Mouse (Mus musculus) MEL (cell line): Measurements from ENCODE around the gene Tmem170b. TPM values are rescaled to one million over a fixed set of nuclear protein-coding genes. Genes with fewer than 3 reads are reported as not detected.

ENCODE experiments used
- DNase-seq: peaks from one replicate; pipeline ENCODE4 v3.0.0; 2011; ENCODE audit warnings: low read depth, low spot score
- H3K27ac ChIP-seq: 2 replicates; pipeline ENCODE4 v1.5.1; 2012; ENCODE audit warnings: low read depth, mild to moderate bottlenecking, control low read depth, low read length, moderate library complexity; ENCODE audit not compliant: control insufficient read depth
- H3K27me3 ChIP-seq, 2 experiments: fragments of 150-350 bp in 1 of 2; sonication (generic) in 1 of 2; 2 replicates each; pipeline ENCODE4 v1.6.1; 2012; ENCODE audit warnings: low read length in 2 of 2, mild to moderate bottlenecking in 2 of 2, improper control_type of control experiment in 1 of 2, moderate library complexity in 1 of 2; ENCODE audit not compliant: insufficient read depth in 2 of 2, control insufficient read depth in 1 of 2
- H3K36me3 ChIP-seq, 2 experiments: 2 replicates each; pipeline ENCODE4 v1.6.1; 2012 to 2014; ENCODE audit warnings: low read length in 2 of 2, improper control_type of control experiment in 1 of 2, inconsistent platforms in 1 of 2, mild to moderate bottlenecking in 1 of 2; ENCODE audit not compliant: insufficient read depth in 2 of 2, control insufficient read depth in 1 of 2
- H3K4me1 ChIP-seq, 2 experiments: fragments of 150-350 bp in 1 of 2; sonication (generic) in 1 of 2; 2 replicates each; pipeline ENCODE4 v1.6.1; 2012; ENCODE audit warnings: low read length in 2 of 2, improper control_type of control experiment in 1 of 2, mild to moderate bottlenecking in 1 of 2; ENCODE audit not compliant: insufficient read depth in 2 of 2, control insufficient read depth in 1 of 2
- H3K4me3 ChIP-seq, 2 experiments: fragments of 150-350 bp in 1 of 2; sonication (generic) in 1 of 2; 2 replicates each; pipeline ENCODE4 v1.5.1; 2012; ENCODE audit warnings: low read depth in 2 of 2, low read length in 2 of 2, mild to moderate bottlenecking in 2 of 2, moderate library complexity in 2 of 2, control low read depth in 1 of 2, improper control_type of control experiment in 1 of 2; ENCODE audit not compliant: control insufficient read depth in 1 of 2, insufficient read depth in 1 of 2
- H3K79me2 ChIP-seq: 2 replicates; pipeline ENCODE4 v1.6.1; 2012; ENCODE audit warnings: mild to moderate bottlenecking, low read length, moderate library complexity; ENCODE audit not compliant: control insufficient read depth, poor library complexity, insufficient read depth
- H3K9ac ChIP-seq: 2 replicates; pipeline ENCODE4 v1.6.1; 2012; ENCODE audit warnings: low read depth, mild to moderate bottlenecking, control low read depth, low read length, moderate library complexity; ENCODE audit not compliant: control insufficient read depth, poor library complexity, severe bottlenecking
- H3K9me3 ChIP-seq: fragments of 150-350 bp; sonication (generic); replicated peaks from 2 replicates; pipeline ENCODE4 v1.6.1; 2012; ENCODE audit warnings: mild to moderate bottlenecking, low read length, improper control_type of control experiment, moderate library complexity; ENCODE audit not compliant: insufficient read depth
- CHD1 ChIP-seq: IDR thresholded peaks from 2 replicates; pipeline ENCODE4 v1.6.1; 2012; ENCODE audit warnings: low read depth, mild to moderate bottlenecking, inconsistent platforms, low read length, improper control_type of control experiment
- CHD2 ChIP-seq: IDR thresholded peaks from 2 replicates; pipeline ENCODE4 v1.6.1; 2011; ENCODE audit warnings: low read length, improper control_type of control experiment
- ETS1 ChIP-seq: IDR thresholded peaks from 2 replicates; pipeline ENCODE4 v1.6.1; 2012; ENCODE audit warnings: low read depth, mild to moderate bottlenecking, inconsistent platforms, low read length, improper control_type of control experiment, moderate library complexity
- GATA1 ChIP-seq: IDR thresholded peaks from 2 replicates; pipeline ENCODE4 v1.6.1; 2011; ENCODE audit warnings: low read depth, low read length, improper control_type of control experiment
- HCFC1 ChIP-seq: IDR thresholded peaks from 2 replicates; pipeline ENCODE4 v1.6.1; 2012; ENCODE audit warnings: low read depth, mild to moderate bottlenecking, inconsistent platforms, low read length, improper control_type of control experiment, moderate library complexity
- JUND ChIP-seq: IDR thresholded peaks from 2 replicates; pipeline ENCODE4 v1.6.1; 2011; ENCODE audit warnings: low read depth, mild to moderate bottlenecking, improper control_type of control experiment, low read length
- NRF1 ChIP-seq: IDR thresholded peaks from 2 replicates; pipeline ENCODE4 v1.6.1; 2014; ENCODE audit warnings: low read depth, mild to moderate bottlenecking, inconsistent platforms, low read length, improper control_type of control experiment, moderate library complexity; ENCODE audit not compliant: poor library complexity, insufficient read depth, severe bottlenecking
- TAL1 ChIP-seq: IDR thresholded peaks from 2 replicates; pipeline ENCODE4 v1.6.1; 2012; ENCODE audit warnings: mild to moderate bottlenecking, inconsistent platforms, low read length, moderate library complexity, mixed read lengths
- TBP ChIP-seq: IDR thresholded peaks from 2 replicates; pipeline ENCODE4 v1.8.0; 2011; ENCODE audit warnings: low read depth, low read length, improper control_type of control experiment
- ZC3H11A ChIP-seq: IDR thresholded peaks from 2 replicates; pipeline ENCODE4 v1.6.1; 2012; ENCODE audit warnings: low read depth, mild to moderate bottlenecking, inconsistent platforms, low read length, improper control_type of control experiment
- ZKSCAN1 ChIP-seq: IDR thresholded peaks from 2 replicates; pipeline ENCODE4 v1.6.1; 2012; ENCODE audit warnings: low read depth, mild to moderate bottlenecking, inconsistent platforms, low read length, improper control_type of control experiment, moderate library complexity
- polyA plus RNA-seq, 2 experiments: library from polyadenylated mRNA; stranded (reverse) in 1 of 2; unstranded in 1 of 2; fragments of >175 nt in 1 of 2; fragments of >200 nt in 1 of 2; gene quantifications; 2 replicates each; pipeline versions ENCODE4 v1.2.1 to v1.2.4; 2012; ENCODE audit warnings: low replicate concordance in 2 of 2, low read depth in 1 of 2; ENCODE audit not compliant: insufficient read length in 2 of 2, insufficient read depth in 1 of 2, missing spikeins in 1 of 2
- total RNA-seq: library from RNA; depleted of rRNA; stranded (reverse); fragments of 300-350 nt; gene quantifications from 2 replicates; pipeline ENCODE4 v1.2.3, GENCODE M21; 2012

Gene Tmem170b
- total and polyA plus RNA-seq, 3 experiments = 5.2 to 7.0 TPM; not detected in 1

GRCm38 (mm10) chr13:41603921-41604466 lies 1.7 kb upstream of the Tmem170b start:
- Histone ChIP-seq H3K27me3 (no peaks in the 10 kb centered on the region), H3K36me3 (peaks cover 0 to 5% of the 10 kb centered on the region in 2 experiments; a peak in 2 of 4 replicates), H3K4me3 (no peak overlapping the region), H3K9ac (no peak overlapping the region), H3K9me3 (no peaks in the 10 kb centered on the region), H3K79me2 (peaks cover 12% of the 10 kb centered on the region), H3K4me1 (peaks cover 2 to 15% of the 10 kb centered on the region in 2 experiments; a peak in 3 of 4 replicates), H3K27ac (no peak overlapping the region)
- DNase-seq = no peak
- no peak for TF ChIP-seq TAL1
- TF ChIP-seq CHD2 = no peak

- Histone ChIP-seq H3K79me2 (peaks cover 14% of the 10 kb centered on the region), H3K9me3 (no peaks in the 10 kb centered on the region), H3K4me1 (peaks cover 2 to 15% of the 10 kb centered on the region in 2 experiments; a peak in 3 of 4 replicates), H3K9ac (peak overlapping the region; percentile 94), H3K27ac (peak overlapping the region; percentile 65), H3K4me3 (peak overlapping the region; percentile 76 to 95), H3K36me3 (peaks cover 0 to 5% of the 10 kb centered on the region in 2 experiments; a peak in 2 of 4 replicates), H3K27me3 (no peaks in the 10 kb centered on the region)
- peak; percentile 68 for DNase-seq
- TF ChIP-seq JUND (no peak), ZKSCAN1 (no peak), TBP (0 out of 2 replicates have a peak, but pooled peaks have one; percentile 12), NRF1 (peak; percentile 48; the same call in 1 of the 2 replicates), GATA1 (peak; percentile 46; the same call in 1 of the 2 replicates), HCFC1 (no peak), ZC3H11A (no peak), ETS1 (no peak)
Observed at GRCm38 (mm10) chr13:41606081-41607000, 634 bp downstream of the Tmem170b start.

GRCm38 (mm10) chr13:41607589-41607988 lies 1.9 kb downstream of the Tmem170b start:
- no peaks in the 10 kb centered on the region for H3K27me3 ChIP-seq
- peaks cover 2 to 15% of the 10 kb centered on the region in 2 experiments; a peak in 3 of 4 replicates for H3K4me1 ChIP-seq
- no peak overlapping the region; a peak in 1 of 4 replicates for H3K4me3 ChIP-seq
- H3K79me2 ChIP-seq = peaks cover 20% of the 10 kb centered on the region
- TF ChIP-seq CHD1 (no peak), CHD2 (no peak)
- TF ChIP-seq, all 39 proteins: peak for 0
- H3K27ac ChIP-seq = no peak overlapping the region
- no peak overlapping the region for H3K9ac ChIP-seq
- H3K36me3 ChIP-seq = peaks cover 0 to 5% of the 10 kb centered on the region in 2 experiments; a peak in 2 of 4 replicates
- DNase-seq = peak; percentile 40
- no peaks in the 10 kb centered on the region for H3K9me3 ChIP-seq
